In genomic region chr12:109402226-109402625, GRCm38 (mm10) we compare ENCODE assay signal across 8 mouse cellular contexts. TPM values are rescaled to one million over a fixed set of nuclear protein-coding genes. Genes with fewer than 3 reads are reported as not detected.
A peak's percentile ranks its signal among the peaks of the same experiment; 100 is the strongest.
DNase-seq lines count a peak whose midpoint lies in the region; ATAC-seq and TF ChIP-seq lines count a peak whose summit lies in the region.

No protein-coding gene starts in this region.

- H3K27ac ChIP-seq in hindbrain, embryonic 12.5 days: peak overlapping the region; percentile 64
- H3K27ac ChIP-seq in hindbrain, embryonic 14.5 days: no peak overlapping the region
- peak overlapping the region; percentile 66 for H3K27ac ChIP-seq in heart, postnatal 0 days (ENCODE audit: low read depth)
- H3K27ac ChIP-seq in liver, embryonic 16.5 days (ENCODE audit: low read length): no peak overlapping the region

- H3K9me3 ChIP-seq in hindbrain, embryonic 12.5 days (replicated peaks): no peaks in the 10 kb centered on the region
- H3K9me3 ChIP-seq in hindbrain, embryonic 14.5 days (ENCODE audit: control insufficient read depth, low read length): no peaks in the 10 kb centered on the region
- H3K9me3 ChIP-seq in heart, postnatal 0 days (replicated peaks; ENCODE audit: control insufficient read depth, low read length): no peaks in the 10 kb centered on the region
- H3K9me3 ChIP-seq in liver, embryonic 16.5 days (replicated peaks; ENCODE audit: control insufficient read depth, low read length): no peaks in the 10 kb centered on the region

- no peaks in the 10 kb centered on the region for H3K36me3 ChIP-seq in hindbrain, embryonic 12.5 days
- H3K36me3 ChIP-seq in hindbrain, embryonic 14.5 days (replicated peaks; ENCODE audit: control insufficient read depth, insufficient read depth): no peaks in the 10 kb centered on the region
- no peaks in the 10 kb centered on the region for H3K36me3 ChIP-seq in heart, postnatal 0 days (replicated peaks; ENCODE audit: control insufficient read depth, insufficient read depth, low read length)
- H3K36me3 ChIP-seq in liver, embryonic 16.5 days (ENCODE audit: control insufficient read depth, insufficient read depth): no peaks in the 10 kb centered on the region

- no peak overlapping the region for H3K4me3 ChIP-seq in hindbrain, embryonic 12.5 days
- no peak overlapping the region for H3K4me3 ChIP-seq in hindbrain, embryonic 14.5 days (replicated peaks; ENCODE audit: low read length)
- no peak overlapping the region for H3K4me3 ChIP-seq in heart, postnatal 0 days (ENCODE audit: low read depth, low read length)
- no peak overlapping the region for H3K4me3 ChIP-seq in liver, embryonic 16.5 days (ENCODE audit: low read depth, low read length)

- no peak for TF ChIP-seq CTCF in heart, postnatal 0 days (IDR thresholded peaks at IDR 0.05; ENCODE audit: low read depth)

- H3K27me3 ChIP-seq in hindbrain, embryonic 12.5 days: no peaks in the 10 kb centered on the region
- no peaks in the 10 kb centered on the region for H3K27me3 ChIP-seq in hindbrain, embryonic 14.5 days (ENCODE audit: control insufficient read depth, insufficient read depth, low read length)
- H3K27me3 ChIP-seq in heart, postnatal 0 days (ENCODE audit: control insufficient read depth, insufficient read depth, low read length): peaks cover 7% of the 10 kb centered on the region; the same call in 1 of the 2 replicates
- no peaks in the 10 kb centered on the region for H3K27me3 ChIP-seq in liver, embryonic 16.5 days (ENCODE audit: control insufficient read depth, insufficient read depth, low read depth, low read length)

- 25% methylated on average over 9 of the region's 9 CpGs for WGBS in hindbrain, embryonic 12.5 days
- 26% methylated on average over 9 of the region's 9 CpGs for WGBS in hindbrain, embryonic 14.5 days
- WGBS in heart, postnatal 0 days: 8% methylated on average over 9 of the region's 9 CpGs
- 29% methylated on average over 9 of the region's 9 CpGs for WGBS in liver, embryonic 16.5 days (ENCODE audit: insufficient replicate concordance)

- no peak for DNase-seq in hindbrain, embryonic 14.5 days (ENCODE audit: low spot score)
- peak; percentile 72 for DNase-seq in embryo, embryonic 11 days
- peak; percentile 69 for DNase-seq in heart, postnatal 0 days (ENCODE audit: low spot score)
- no peak for DNase-seq in cerebellum, adult 11-12 months
- DNase-seq in B cell, adult 2 months: no peak
- no peak for DNase-seq in spleen, adult 18-20 months

- no peak for TF ChIP-seq EP300 in heart, postnatal 0 days (IDR thresholded peaks at IDR 0.05; ENCODE audit: low read depth)

- H3K9ac ChIP-seq in hindbrain, embryonic 12.5 days: no peak overlapping the region
- no peak overlapping the region for H3K9ac ChIP-seq in hindbrain, embryonic 14.5 days
- no peak overlapping the region for H3K9ac ChIP-seq in heart, postnatal 0 days (replicated peaks; ENCODE audit: low read depth, low read length)
- no peak overlapping the region for H3K9ac ChIP-seq in liver, embryonic 16.5 days (ENCODE audit: low read depth, low read length)

- H3K4me2 ChIP-seq in hindbrain, embryonic 12.5 days (replicated peaks): no peak overlapping the region
- no peak overlapping the region for H3K4me2 ChIP-seq in hindbrain, embryonic 14.5 days (replicated peaks)
- no peak overlapping the region for H3K4me2 ChIP-seq in heart, postnatal 0 days (ENCODE audit: low read depth, low read length)
- H3K4me2 ChIP-seq in liver, embryonic 16.5 days (ENCODE audit: low read depth, low read length): no peak overlapping the region

- no peak for ATAC-seq in hindbrain, embryonic 12.5 days (ENCODE audit: low FRiP score)
- no peak for ATAC-seq in hindbrain, embryonic 14.5 days (ENCODE audit: low FRiP score)
- ATAC-seq in heart, postnatal 0 days (ENCODE audit: insufficient read depth, low read depth): peak; percentile 76
- peak; percentile 52 for ATAC-seq in liver, embryonic 16.5 days (ENCODE audit: low read depth)

- H3K4me1 ChIP-seq in hindbrain, embryonic 12.5 days: peaks cover 54% of the 10 kb centered on the region
- H3K4me1 ChIP-seq in hindbrain, embryonic 14.5 days (replicated peaks; ENCODE audit: control insufficient read depth, insufficient read depth, low read length): peaks cover 20% of the 10 kb centered on the region
- 0 out of 2 replicates have a peak, but pooled peaks cover 10% of the 10 kb centered on the region for H3K4me1 ChIP-seq in heart, postnatal 0 days (ENCODE audit: control insufficient read depth, insufficient read depth)
- H3K4me1 ChIP-seq in liver, embryonic 16.5 days (ENCODE audit: control insufficient read depth, low read depth, low read length): peaks cover 3% of the 10 kb centered on the region; the same call in 1 of the 2 replicates

RNA-seq across cellular contexts. Expression of gene Dlk1, which starts 50.4 kb away (rescaled TPM):
- polyA plus RNA-seq in hindbrain, embryonic 12.5 days (2016; fragmentation: Nextera tagmentation; extraction: Ambion mirVana): 140 and 145 TPM in 2 replicates
- 62.6 and 73.4 TPM in 2 replicates for polyA plus RNA-seq in hindbrain, embryonic 14.5 days (2014; fragmentation: Nextera tagmentation; extraction: Ambion mirVana)
- 45.0 and 55.2 TPM in 2 replicates for total RNA-seq in heart, postnatal 0 days (2014; rRNA removed; ENCODE audit: low replicate concordance)
- 55.1 and 62.9 TPM in 2 replicates for polyA plus RNA-seq in heart, postnatal 0 days (2015; fragmentation: Nextera tagmentation; extraction: Ambion mirVana)
- polyA plus RNA-seq in liver, embryonic 16.5 days (2015; fragmentation: Nextera tagmentation; extraction: Ambion mirVana): 457 and 482 TPM in 2 replicates

Comparison
In these comparisons a context has a peak if more than half of its experiments do, and no peak if none do; other contexts are left out.
1. H3K27ac ChIP-seq: peak in hindbrain, embryonic 12.5 days (single experiment) and heart, postnatal 0 days (single experiment); none in hindbrain, embryonic 14.5 days (single experiment) and liver, embryonic 16.5 days (single experiment).
2. ATAC-seq: peak in heart, postnatal 0 days (single experiment) and liver, embryonic 16.5 days (single experiment); none in hindbrain, embryonic 12.5 days (single experiment) and hindbrain, embryonic 14.5 days (single experiment).
3. DNase-seq: peak in embryo, embryonic 11 days (single experiment) and heart, postnatal 0 days (single experiment); none in hindbrain, embryonic 14.5 days (single experiment), cerebellum, adult 11-12 months (single experiment), B cell, adult 2 months (0 of 2) and spleen, adult 18-20 months (0 of 2).